Mouse (Mus musculus) macrophage (primary cell): ENCODE data around the gene Gsg1. TPM values are rescaled to one million over a fixed set of nuclear protein-coding genes. Genes with fewer than 3 reads are reported as not detected.
A peak's percentile ranks its signal among the peaks of the same experiment; 100 is the strongest.

Source experiments
- H3K27ac ChIP-seq: fragments of 350-480 bp; formaldehyde crosslinking; 2 replicates; pipeline ENCODE4 v1.9.0; 2021
- H3K36me3 ChIP-seq: fragments of 350-480 bp; formaldehyde crosslinking; 2 replicates; pipeline ENCODE4 v1.9.0; 2021; ENCODE audit errors: inconsistent target
- H3K4me3 ChIP-seq: fragments of 350-480 bp; formaldehyde crosslinking; 2 replicates; pipeline ENCODE4 v1.9.0; 2021; ENCODE audit errors: inconsistent target
- H3K79me2 ChIP-seq: fragments of 350-480 bp; formaldehyde crosslinking; 2 replicates; pipeline ENCODE4 v1.9.0; 2021; ENCODE audit errors: inconsistent target
- WGBS: methylation state at CpG from one replicate; pipeline ENCODE4 v1.1.7; 2026; ENCODE audit warnings: inconsistent platforms; ENCODE audit not compliant: missing documents; 5-methylcytosine and 5-hydroxymethylcytosine counted together
- polyA plus RNA-seq: library from polyadenylated mRNA; stranded (reverse); fragments of 250-400 nt; gene quantifications from 3 replicates; pipeline ENCODE4 v1.2.4, GENCODE M21; 2018; ENCODE audit warnings: inconsistent platforms
- total RNA-seq, 78 experiments: library from RNA; depleted of rRNA; stranded (reverse); fragments of 250-400 nt; gene quantifications; 1 replicate in 9 of 78; 2 replicates in 24 of 78; 3 replicates in 43 of 78; 4 replicates in 2 of 78; pipeline ENCODE4 v1.2.4; 2018; ENCODE audit warnings: inconsistent platforms in 56 of 78

Gsg1 gene
- total RNA-seq (2018; cell fraction: chromatin; rRNA removed) = not detected
- under 1 TPM in 19 of 26 experiments, not detected in 7; 0.10 to 0.37 (median 0.16) TPM for total RNA-seq (2018; cell fraction: cytosol; rRNA removed)
- not detected for total RNA-seq (2018; cell fraction: nucleus; rRNA removed)
- polyA plus RNA-seq = 0.14 to 0.51 TPM (median 0.18 TPM) in 3 replicates

DNA sequence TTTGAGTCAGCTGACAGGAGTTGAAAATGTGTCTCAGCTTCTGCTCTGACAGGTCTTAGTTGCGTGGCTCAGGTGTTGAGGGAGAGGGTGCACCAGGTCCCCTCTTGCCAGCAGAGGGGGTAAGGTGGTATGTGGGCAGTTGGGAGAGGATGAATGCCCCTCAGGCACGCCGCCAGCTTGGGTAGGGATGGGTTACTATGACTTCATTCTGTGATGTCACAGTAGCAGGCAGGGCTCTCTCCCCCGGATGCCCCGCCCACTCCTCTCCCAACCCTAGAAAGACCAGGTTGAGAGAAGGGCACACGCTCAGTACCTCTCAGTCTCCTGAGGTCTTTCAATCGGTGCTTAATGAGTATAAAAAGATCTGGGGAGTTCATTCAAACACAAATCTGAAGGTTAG is at the start of gene Gsg1:
Gene Gsg1 (minus strand): TSS at position 199 of the 400 bp plus-strand sequence.
- no peaks in the 10 kb centered on the region for H3K36me3 ChIP-seq
- H3K79me2 ChIP-seq = no peaks in the 10 kb centered on the region
- H3K4me3 ChIP-seq = no peak within 1 kb of the TSS
- WGBS = 92% methylated on average over 7 of the region's 7 CpGs
- no peak within 1 kb of the TSS for H3K27ac ChIP-seq

GRCm38 (mm10) chr6:135302421-135303125 is 48.4 kb upstream of the Gsg1 start:
- no peak overlapping the region for H3K27ac ChIP-seq
- H3K79me2 ChIP-seq = no peaks in the 10 kb centered on the region
- WGBS = 94% methylated on average over 10 of the region's 10 CpGs
- H3K4me3 ChIP-seq = no peak overlapping the region
- no peaks in the 10 kb centered on the region for H3K36me3 ChIP-seq

- 92% methylated on average over 4 of the region's 4 CpGs for WGBS
- H3K4me3 ChIP-seq = no peak overlapping the region
- H3K27ac ChIP-seq = no peak overlapping the region
- no peaks in the 10 kb centered on the region for H3K36me3 ChIP-seq
- H3K79me2 ChIP-seq = no peaks in the 10 kb centered on the region
These were observed 46.3 kb upstream of the Gsg1 start for GRCm38 (mm10) chr6:135300469-135300868.

DNA sequence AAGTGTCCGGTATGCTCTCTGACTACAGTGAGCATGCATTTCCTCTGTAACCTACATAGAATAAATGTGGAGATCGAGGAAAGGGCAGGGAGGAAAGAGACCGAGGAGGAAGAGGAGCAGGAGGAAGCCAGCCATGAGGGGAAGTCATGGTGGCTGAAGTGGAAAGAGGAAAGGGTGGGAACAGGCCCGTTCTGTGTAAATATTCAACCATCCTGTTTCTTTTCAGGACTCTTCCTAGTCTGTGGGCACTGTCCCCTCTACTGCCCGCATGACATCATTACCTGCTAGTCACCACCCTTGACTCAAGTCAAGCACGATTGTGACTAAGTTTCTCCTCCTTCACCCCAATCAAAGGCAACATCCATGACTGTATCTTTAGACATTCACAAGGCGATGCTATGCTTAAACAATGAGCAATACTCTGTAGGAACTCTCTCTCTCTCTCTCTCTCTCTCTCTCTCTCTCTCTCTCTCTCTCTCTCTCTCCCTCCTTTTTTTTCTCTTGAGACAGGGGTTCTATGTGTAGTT is 44.9 kb upstream of the Gsg1 start:
- H3K79me2 ChIP-seq = no peaks in the 10 kb centered on the region
- no peak overlapping the region for H3K27ac ChIP-seq
- H3K4me3 ChIP-seq = no peak overlapping the region
- no peaks in the 10 kb centered on the region for H3K36me3 ChIP-seq
- WGBS = 56% methylated on average over 7 of the region's 7 CpGs

DNA sequence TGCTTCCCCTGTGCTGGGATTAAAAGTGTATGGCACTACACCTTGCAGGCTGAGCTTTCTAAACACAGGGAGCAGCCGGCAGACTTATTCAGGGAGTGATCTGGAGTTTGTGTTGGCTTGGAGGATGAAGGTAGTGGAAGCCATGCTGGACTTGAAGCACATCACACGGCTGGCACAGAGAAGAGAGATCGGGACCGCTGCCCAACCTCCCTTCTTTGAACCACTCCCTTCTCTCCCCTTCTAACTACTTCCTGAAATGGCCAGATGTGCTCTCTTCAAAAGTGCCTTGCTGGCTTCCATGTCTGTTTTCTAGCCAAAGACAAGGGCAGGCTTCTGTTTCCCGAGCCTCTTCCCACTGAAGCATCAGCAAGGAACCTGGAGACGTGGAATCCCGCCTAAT is 43.4 kb upstream of the Gsg1 start:
- WGBS = 64% methylated on average over 7 of the region's 7 CpGs
- H3K4me3 ChIP-seq = no peak overlapping the region
- peak overlapping the region; percentile 89 for H3K27ac ChIP-seq
- no peaks in the 10 kb centered on the region for H3K79me2 ChIP-seq
- no peaks in the 10 kb centered on the region for H3K36me3 ChIP-seq

- Histone ChIP-seq H3K27ac (peak overlapping the region; percentile 89), H3K79me2 (no peaks in the 10 kb centered on the region), H3K36me3 (no peaks in the 10 kb centered on the region), H3K4me3 (peak overlapping the region; percentile 14)
- 5% methylated on average over 17 of the region's 17 CpGs for WGBS
These were observed 42.1 kb upstream of the Gsg1 start for GRCm38 (mm10) chr6:135296267-135296666.

DNA sequence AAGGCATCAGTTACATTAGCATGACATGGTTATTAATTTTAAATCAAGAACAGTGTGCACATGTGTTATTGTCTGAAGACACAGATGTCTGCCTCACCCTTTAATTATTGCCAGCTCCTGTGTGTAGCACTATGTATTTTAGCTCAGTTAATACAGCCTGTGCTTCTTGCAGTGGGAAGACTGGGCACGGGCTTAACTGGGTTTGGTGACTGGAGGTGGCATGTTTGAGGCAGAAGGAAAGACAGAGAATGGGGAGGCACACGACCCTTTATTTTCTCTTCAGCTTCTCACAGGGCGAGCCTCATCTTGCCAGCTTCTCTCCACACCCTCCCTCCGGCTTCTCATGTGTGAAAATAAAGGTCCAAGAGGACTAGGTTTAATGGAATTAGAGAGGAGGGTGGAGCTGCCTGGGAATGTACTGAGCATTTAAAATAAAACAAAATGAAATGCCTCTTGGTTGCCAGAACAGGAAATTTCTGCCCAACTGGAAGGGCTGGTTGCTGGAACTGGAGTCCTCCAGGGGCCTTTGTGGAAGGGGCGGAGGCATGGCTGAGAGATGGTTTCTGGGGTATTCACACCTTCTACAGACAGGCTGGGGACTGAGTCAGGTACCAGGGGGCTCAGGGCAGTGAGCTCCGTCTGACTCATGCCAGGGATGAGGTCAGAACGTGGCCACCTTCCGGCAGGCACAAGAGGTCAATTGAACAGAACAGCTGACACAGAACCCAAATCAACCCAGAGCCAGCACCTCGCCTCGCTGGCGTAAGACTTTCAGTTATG is 41.1 kb upstream of the Gsg1 start:
- Histone ChIP-seq H3K79me2 (no peaks in the 10 kb centered on the region), H3K27ac (no peak overlapping the region), H3K4me3 (no peak overlapping the region), H3K36me3 (no peaks in the 10 kb centered on the region)
- 91% methylated on average over 11 of the region's 11 CpGs for WGBS

DNA sequence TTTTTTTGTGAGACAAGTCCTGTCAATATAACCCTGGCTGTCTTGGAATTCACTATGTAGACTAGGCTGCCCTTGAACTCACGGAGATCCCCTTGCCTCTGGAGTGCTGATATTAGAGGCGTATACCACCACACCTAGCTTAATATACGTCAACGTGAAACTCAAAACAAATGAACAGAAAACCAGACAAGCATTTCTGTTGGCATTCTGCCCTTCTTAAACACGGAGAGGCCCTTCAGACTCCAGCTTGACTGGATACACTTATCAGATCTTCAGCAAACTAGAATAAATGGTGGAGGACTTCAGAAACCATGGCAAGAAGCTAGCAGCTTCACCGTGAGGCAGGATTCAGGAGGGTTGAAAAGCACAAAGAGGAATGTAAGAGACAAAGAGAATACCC is 40.0 kb upstream of the Gsg1 start:
- 87% methylated on average over 6 of the region's 6 CpGs for WGBS
- H3K27ac ChIP-seq = no peak overlapping the region

DNA sequence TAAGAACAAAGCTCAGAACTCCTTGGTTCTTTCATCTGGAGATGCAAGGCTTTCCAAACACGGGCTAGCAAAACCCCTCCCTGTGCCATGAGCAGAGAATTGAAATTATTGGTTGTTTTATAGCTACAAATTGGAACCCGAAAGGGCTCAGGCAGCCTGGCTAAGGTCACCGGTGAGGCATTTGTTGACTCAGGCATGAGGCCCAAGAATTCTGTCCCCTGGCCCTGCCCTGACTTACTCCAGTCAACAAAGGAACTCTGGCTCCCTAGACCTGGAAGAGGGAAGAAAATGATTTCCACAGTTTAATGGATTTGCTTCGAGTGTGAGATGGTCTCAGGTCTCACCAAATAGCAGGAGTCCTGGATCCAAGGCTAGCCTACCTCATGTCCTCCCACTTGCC is 38.2 kb upstream of the Gsg1 start:
- WGBS = 93% methylated on average over 4 of the region's 4 CpGs
- H3K79me2 ChIP-seq = no peaks in the 10 kb centered on the region
- H3K36me3 ChIP-seq = no peaks in the 10 kb centered on the region
- H3K27ac ChIP-seq = no peak overlapping the region
- H3K4me3 ChIP-seq = no peak overlapping the region

More for the DNA sequence above, 40.0 kb upstream of the Gsg1 start:
- H3K79me2 ChIP-seq = no peaks in the 10 kb centered on the region
- no peaks in the 10 kb centered on the region for H3K36me3 ChIP-seq
- H3K4me3 ChIP-seq = no peak overlapping the region

DNA sequence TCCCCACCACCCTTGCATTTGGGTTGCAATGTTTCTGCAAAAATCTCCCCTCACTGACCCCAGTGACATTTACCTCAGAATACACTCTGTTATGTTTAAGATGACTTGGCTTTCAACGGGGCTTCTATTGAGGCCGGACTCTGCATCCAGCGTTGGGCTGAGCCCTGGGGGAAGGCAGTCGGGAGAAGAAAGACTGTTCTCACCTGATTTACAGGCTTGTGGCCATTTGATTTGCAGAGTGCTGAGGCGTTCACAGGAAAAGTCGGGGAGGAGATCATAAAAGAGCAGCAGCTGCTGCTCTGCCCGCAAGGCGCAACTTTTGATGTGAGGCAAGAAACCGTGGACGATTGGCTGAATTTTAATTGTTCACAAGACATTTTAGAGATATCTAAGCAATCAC is 25.7 kb upstream of the Gsg1 start:
- Histone ChIP-seq H3K36me3 (no peaks in the 10 kb centered on the region), H3K79me2 (no peaks in the 10 kb centered on the region), H3K4me3 (no peak overlapping the region), H3K27ac (no peak overlapping the region)
- 76% methylated on average over 10 of the region's 10 CpGs for WGBS

GRCm38 (mm10) chr6:135279286-135279685 is 25.1 kb upstream of the Gsg1 start:
- WGBS = 93% methylated on average over 5 of the region's 5 CpGs
- H3K27ac ChIP-seq = no peak overlapping the region
- no peak overlapping the region for H3K4me3 ChIP-seq
- no peaks in the 10 kb centered on the region for H3K79me2 ChIP-seq
- no peaks in the 10 kb centered on the region for H3K36me3 ChIP-seq

DNA sequence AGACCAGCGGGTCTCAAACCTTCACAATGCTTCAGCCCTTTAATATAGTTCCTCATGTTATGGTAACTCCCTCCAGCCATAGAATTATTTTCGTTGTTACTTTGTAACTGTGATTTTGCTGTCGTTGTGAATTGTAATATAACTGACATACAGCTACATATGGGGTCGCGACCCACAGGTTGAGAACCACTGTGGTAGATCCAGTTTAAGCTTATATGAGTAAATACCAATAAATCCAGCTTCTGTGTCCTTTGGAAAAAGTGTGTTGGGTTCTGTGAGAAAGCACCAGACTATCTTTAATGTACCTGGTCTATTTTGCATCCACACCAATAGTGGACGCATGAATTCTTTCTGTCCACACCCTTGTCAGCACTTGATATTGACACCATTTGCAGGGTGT is 24.2 kb upstream of the Gsg1 start:
- no peak overlapping the region for H3K4me3 ChIP-seq
- no peak overlapping the region for H3K27ac ChIP-seq
- WGBS = 85% methylated on average over 6 of the region's 6 CpGs
- H3K79me2 ChIP-seq = no peaks in the 10 kb centered on the region
- H3K36me3 ChIP-seq = no peaks in the 10 kb centered on the region

DNA sequence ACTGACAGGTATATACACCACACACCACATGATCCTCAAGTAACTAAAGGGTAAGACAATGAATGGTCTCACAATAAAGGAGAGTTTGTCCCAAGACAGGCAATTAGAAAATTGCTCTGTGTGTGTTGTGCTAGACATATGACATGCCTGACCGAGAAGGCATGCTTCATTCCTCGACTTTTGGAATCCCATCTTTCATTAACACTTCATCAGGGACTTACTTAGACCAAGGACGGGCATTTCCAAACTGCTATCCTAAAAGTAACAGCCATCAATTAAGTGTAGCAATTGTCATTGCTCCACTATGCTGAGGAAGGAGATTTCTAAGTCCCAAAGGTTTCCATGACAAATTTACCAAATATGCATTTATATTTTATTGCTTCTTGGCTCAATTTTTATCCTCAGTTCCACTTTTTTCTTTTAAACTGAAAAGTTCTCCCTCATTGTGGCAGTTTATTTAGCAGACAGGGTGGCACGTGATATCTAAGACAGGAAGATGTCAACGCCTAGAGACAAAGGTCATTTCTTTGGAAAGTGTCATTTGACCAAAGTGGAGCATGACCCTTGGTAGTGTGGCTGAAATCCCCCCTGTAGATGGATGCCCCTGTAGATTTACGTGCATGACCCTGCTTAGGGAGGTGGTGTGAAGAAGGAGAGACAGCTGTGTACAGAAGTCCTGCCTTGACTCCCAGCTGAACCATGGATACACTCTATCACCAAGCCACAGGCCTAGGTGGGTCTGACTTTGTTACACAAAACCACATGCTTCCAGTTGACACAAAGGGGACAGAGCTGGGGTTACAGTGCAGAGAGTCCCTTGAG is 22.5 kb upstream of the Gsg1 start:
- 92% methylated on average over 6 of the region's 6 CpGs for WGBS

DNA sequence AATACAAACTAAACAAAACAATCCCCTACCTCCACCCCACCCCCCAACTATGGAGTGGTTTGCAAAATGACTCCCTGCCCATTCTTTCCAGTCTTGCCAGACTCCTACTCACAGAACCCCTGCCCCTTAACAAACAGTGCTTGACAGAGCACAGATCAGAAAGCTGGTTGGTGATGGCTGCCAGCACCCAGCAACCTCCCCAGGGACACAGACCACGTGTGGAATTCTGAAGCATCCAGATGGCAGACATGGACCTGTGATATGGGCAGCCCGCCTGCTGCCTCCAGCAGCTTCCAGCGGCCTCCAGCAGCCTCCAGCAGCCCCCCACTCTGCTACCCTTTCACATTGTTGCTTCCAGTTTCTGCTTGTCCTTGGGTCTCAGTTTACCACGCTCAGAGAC is 21.1 kb upstream of the Gsg1 start:
- Histone ChIP-seq H3K79me2 (no peaks in the 10 kb centered on the region), H3K36me3 (no peaks in the 10 kb centered on the region), H3K4me3 (no peak overlapping the region), H3K27ac (no peak overlapping the region)
- 93% methylated on average over 4 of the region's 4 CpGs for WGBS

More for the DNA sequence above, 22.5 kb upstream of the Gsg1 start:
- Histone ChIP-seq H3K79me2 (no peaks in the 10 kb centered on the region), H3K36me3 (no peaks in the 10 kb centered on the region), H3K4me3 (no peak overlapping the region), H3K27ac (no peak overlapping the region)
